Mouse (Mus musculus) gastrocnemius, postnatal 36 days (tissue): ENCODE results near the gene H3f3b. TPM values are rescaled to one million over a fixed set of nuclear protein-coding genes. Genes with fewer than 3 reads are reported as not detected.

ENCODE experiments used
- DNase-seq, 2 experiments: peaks; one replicate each; pipeline ENCODE4 v3.0.0; 2022
- intact Hi-C: fragments of 180-260 bp; cut with DNase I; formaldehyde crosslinking; loops from one replicate; pipeline ENCODE4 v1.15.1; 2025
- long read RNA-seq, 2 experiments: library from polyadenylated mRNA; stranded (forward); transcript quantifications; one replicate each; pipeline ENCODE4 v2.0.0; 2021
- total RNA-seq, 2 experiments: library from RNA; stranded (reverse); gene quantifications; 2 replicates each; pipeline ENCODE4 v1.2.3; 2021

Gene H3f3b
- 10 to 100 TPM; 56.1 to 75.3 TPM for total RNA-seq
- long read RNA-seq, experiment 1, transcript H3f3b-201 (4 exons, 1,993 nt): major isoform, 163 of 193 reads
- long read RNA-seq, experiment 1, partial matches to known transcripts: 1 of 193 reads
- long read RNA-seq, experiment 1, other reads (novel, unspliced or antisense): 25 of 193 reads
- long read RNA-seq, experiment 2, transcript H3f3b-201 (4 exons, 1,993 nt): major isoform, 232 of 272 reads
- long read RNA-seq, experiment 2, partial matches to known transcripts: 1 of 272 reads
- long read RNA-seq, experiment 2, other reads (novel, unspliced or antisense): 37 of 272 reads

- intact Hi-C loops: no loop called here
- no peak for DNase-seq
Observed at GRCm38 (mm10) chr11:116027756-116028155, at the start of gene H3f3b. H3f3b (minus strand) TSS chr11:116027962.

- intact Hi-C loops: no loop called here
Observed at GRCm38 (mm10) chr11:116076836-116077235, 49.1 kb upstream of the H3f3b start.

GRCm38 (mm10) chr11:116076266-116076540, 48.4 kb upstream of the H3f3b start:
- intact Hi-C loops: no loop called here

More at GRCm38 (mm10) chr11:116076836-116077235, 49.1 kb upstream of the H3f3b start:
- no peak for DNase-seq

GRCm38 (mm10) chr11:116075539-116076265, 47.9 kb upstream of the H3f3b start:
- DNase-seq: no peak
- intact Hi-C loops: no loop called here

More at GRCm38 (mm10) chr11:116076266-116076540, 48.4 kb upstream of the H3f3b start:
- DNase-seq: no peak

- no peak for DNase-seq
- intact Hi-C loops: no loop called here
Observed at GRCm38 (mm10) chr11:116074436-116074991, 46.8 kb upstream of the H3f3b start.

GRCm38 (mm10) chr11:116072608-116073007, 44.8 kb upstream of the H3f3b start:
- no peak for DNase-seq
- intact Hi-C loops: no loop called here

- intact Hi-C loops: no loop called here
Observed at GRCm38 (mm10) chr11:116071510-116071909, 43.7 kb upstream of the H3f3b start.

GRCm38 (mm10) chr11:116065345-116065744, 37.6 kb upstream of the H3f3b start:
- intact Hi-C loops: no loop called here
- no peak for DNase-seq

More at GRCm38 (mm10) chr11:116071510-116071909, 43.7 kb upstream of the H3f3b start:
- no peak for DNase-seq

GRCm38 (mm10) chr11:116064187-116064867, 36.6 kb upstream of the H3f3b start:
- intact Hi-C loops: no loop called here
- no peak for DNase-seq

GRCm38 (mm10) chr11:116063562-116063961, 35.8 kb upstream of the H3f3b start:
- intact Hi-C loops: no loop called here
- no peak for DNase-seq

GRCm38 (mm10) chr11:116062521-116062920, 34.8 kb upstream of the H3f3b start:
- intact Hi-C loops: no loop called here
- no peak for DNase-seq

GRCm38 (mm10) chr11:116061641-116062415, 34.1 kb upstream of the H3f3b start:
- intact Hi-C loops: no loop called here
- DNase-seq: no peak

- intact Hi-C loops: no loop called here
- no peak for DNase-seq
Observed at GRCm38 (mm10) chr11:116060596-116060995, 32.8 kb upstream of the H3f3b start.

GRCm38 (mm10) chr11:116059691-116060025, 31.9 kb upstream of the H3f3b start:
- intact Hi-C loops: no loop called here
- no peak for DNase-seq

GRCm38 (mm10) chr11:116058868-116059690, 31.3 kb upstream of the H3f3b start:
- intact Hi-C loops: no loop called here
- no peak for DNase-seq

- intact Hi-C loops: no loop called here
- DNase-seq: no peak
Observed at GRCm38 (mm10) chr11:116058022-116058614, 30.4 kb upstream of the H3f3b start.

- DNase-seq: no peak
- intact Hi-C loops: no loop called here
Observed at GRCm38 (mm10) chr11:116057237-116057881, 29.6 kb upstream of the H3f3b start.

- intact Hi-C loops: no loop called here
- DNase-seq: no peak
Observed at GRCm38 (mm10) chr11:116055873-116056272, 28.1 kb upstream of the H3f3b start.
